Mouse (Mus musculus): Measurements from ENCODE around the gene Olfr679. TPM values are rescaled to one million over a fixed set of nuclear protein-coding genes. Genes with fewer than 3 reads are reported as not detected.
"Not testable (repeated sequence)": the region's sequence is repeated elsewhere in the genome, so short reads cannot be mapped to it uniquely, and the experiment has no call there.

Olfr679 gene
- polyA plus RNA-seq (2012; rRNA removed) = not detected in 2 replicates

GRCm38 (mm10) chr7:105080905-105081304 is at the start of gene Olfr679:
Olfr679 (plus strand) TSS chr7:105081205.
- no peak for DNase-seq (ENCODE audit: low spot score)

GRCm38 (mm10) chr7:105032398-105032797 is 48.6 kb upstream of the Olfr679 start, which contains the start of gene Olfr676:
Olfr676 (plus strand) TSS chr7:105032698.
- DNase-seq (ENCODE audit: low spot score) = no peak

GRCm38 (mm10) chr7:105033836-105034235 is 47.2 kb upstream of the Olfr679 start:
- DNase-seq (ENCODE audit: low spot score) = not testable (repeated sequence)

GRCm38 (mm10) chr7:105058951-105059350 is 22.1 kb upstream of the Olfr679 start:
- DNase-seq (ENCODE audit: low spot score) = no peak

GRCm38 (mm10) chr7:105064175-105064574 is 16.8 kb upstream of the Olfr679 start, which contains the start of gene Olfr678:
Olfr678 (plus strand) TSS chr7:105064475.
- DNase-seq (ENCODE audit: low spot score) = no peak

- not testable (repeated sequence) for DNase-seq (ENCODE audit: low spot score)
These were observed 11.7 kb downstream of the Olfr679 start, which contains the start of gene Olfr680-ps1 for GRCm38 (mm10) chr7:105092717-105093116. Olfr680-ps1 (minus strand) TSS chr7:105092817.

- no peak for DNase-seq (ENCODE audit: low spot score)
These were observed 35.5 kb downstream of the Olfr679 start, which contains the start of gene Olfr681 for GRCm38 (mm10) chr7:105116536-105116935. Olfr681 (plus strand) TSS chr7:105116836.

Other genes starting within 250 kb of the Olfr679 start
- not detected in 2 replicates for gene Usp17lb, start 238.6 kb upstream of the Olfr679 start, polyA plus RNA-seq (2012; rRNA removed)
- gene Usp17la, start 224.2 kb upstream of the Olfr679 start, polyA plus RNA-seq (2012; rRNA removed) = not detected in 2 replicates
- not detected in 2 replicates for gene Olfr665, start 203.2 kb upstream of the Olfr679 start, polyA plus RNA-seq (2012; rRNA removed)
- gene Olfr666, start 185.3 kb upstream of the Olfr679 start, polyA plus RNA-seq (2012; rRNA removed) = not detected in 2 replicates
- gene Olfr667, start 159.7 kb upstream of the Olfr679 start, polyA plus RNA-seq (2012; rRNA removed) = not detected in 2 replicates
- not detected in 2 replicates for gene Olfr668, start 153.1 kb upstream of the Olfr679 start, polyA plus RNA-seq (2012; rRNA removed)
- not detected in 2 replicates for gene Olfr669, start 147.0 kb upstream of the Olfr679 start, polyA plus RNA-seq (2012; rRNA removed)
- gene Olfr670, start 118.6 kb upstream of the Olfr679 start, polyA plus RNA-seq (2012; rRNA removed) = not detected in 2 replicates
- gene Olfr671, start 102.1 kb upstream of the Olfr679 start, polyA plus RNA-seq (2012; rRNA removed) = not detected in 2 replicates
- gene Olfr672, start 79.2 kb upstream of the Olfr679 start, polyA plus RNA-seq (2012; rRNA removed) = not detected in 2 replicates
- not detected in 2 replicates for gene Olfr675, start 52.7 kb upstream of the Olfr679 start, polyA plus RNA-seq (2012; rRNA removed)
- not detected in 2 replicates for gene Olfr676, start 48.5 kb upstream of the Olfr679 start, polyA plus RNA-seq (2012; rRNA removed)
- gene Olfr677, start 29.8 kb upstream of the Olfr679 start, polyA plus RNA-seq (2012; rRNA removed) = not detected in 2 replicates
- not detected in 2 replicates for gene Olfr678, start 16.7 kb upstream of the Olfr679 start, polyA plus RNA-seq (2012; rRNA removed)
- gene Olfr680-ps1, start 11.6 kb downstream of the Olfr679 start, polyA plus RNA-seq (2012; rRNA removed) = not detected in 2 replicates
- gene Olfr681, start 35.6 kb downstream of the Olfr679 start, polyA plus RNA-seq (2012; rRNA removed) = not detected in 2 replicates
- not detected in 2 replicates for gene Olfr683, start 65.8 kb downstream of the Olfr679 start, polyA plus RNA-seq (2012; rRNA removed)
- not detected in 2 replicates for gene Olfr684, start 82.4 kb downstream of the Olfr679 start, polyA plus RNA-seq (2012; rRNA removed)
- gene Olfr685, start 104.8 kb downstream of the Olfr679 start, polyA plus RNA-seq (2012; rRNA removed) = not detected in 2 replicates
- not detected in 2 replicates for gene Olfr686, start 126.3 kb downstream of the Olfr679 start, polyA plus RNA-seq (2012; rRNA removed)
- not detected in 2 replicates for gene Olfr688, start 206.9 kb downstream of the Olfr679 start, polyA plus RNA-seq (2012; rRNA removed)
- gene Olfr689, start 230.0 kb downstream of the Olfr679 start, polyA plus RNA-seq (2012; rRNA removed) = not detected in 2 replicates